Mouse (Mus musculus) gastrocnemius, postnatal 25 days (tissue): ENCODE measurements around the gene Gna14. TPM values are rescaled to one million over a fixed set of nuclear protein-coding genes. Genes with fewer than 3 reads are reported as not detected.

Experiments
- DNase-seq: peaks from one replicate; pipeline ENCODE4 v3.0.0; 2022
- total RNA-seq, 2 experiments: library from RNA; stranded (reverse); gene quantifications; 1 replicate in 1 of 2; 2 replicates in 1 of 2; pipeline ENCODE4 v1.2.3; 2021

Gene Gna14
- total RNA-seq, 2 experiments from 2014 or later = 0.32 to 0.64 TPM

- DNase-seq = no peak
These were observed 75.5 kb downstream of the Gna14 start for GRCm38 (mm10) chr19:16511081-16511420.

GRCm38 (mm10) chr19:16514201-16514600 is 78.6 kb downstream of the Gna14 start:
- no peak for DNase-seq

GRCm38 (mm10) chr19:16518569-16518968 is 83.0 kb downstream of the Gna14 start:
- DNase-seq = no peak

- no peak for DNase-seq
These were observed 85.0 kb downstream of the Gna14 start for GRCm38 (mm10) chr19:16520608-16521007.

- no peak for DNase-seq
These were observed 90.8 kb downstream of the Gna14 start for GRCm38 (mm10) chr19:16526302-16526880.

- no peak for DNase-seq
These were observed 91.5 kb downstream of the Gna14 start for GRCm38 (mm10) chr19:16527031-16527430.

GRCm38 (mm10) chr19:16528225-16528828 is 92.8 kb downstream of the Gna14 start:
- DNase-seq = no peak

GRCm38 (mm10) chr19:16529293-16529920 is 93.8 kb downstream of the Gna14 start:
- no peak for DNase-seq

- no peak for DNase-seq
These were observed 94.4 kb downstream of the Gna14 start for GRCm38 (mm10) chr19:16529999-16530398.

- DNase-seq = no peak
These were observed 98.7 kb downstream of the Gna14 start for GRCm38 (mm10) chr19:16534311-16534710.

GRCm38 (mm10) chr19:16538416-16538815 is 102.9 kb downstream of the Gna14 start:
- no peak for DNase-seq

- DNase-seq = no peak
These were observed 108.1 kb downstream of the Gna14 start for GRCm38 (mm10) chr19:16543688-16544087.

- DNase-seq = no peak
These were observed 121.4 kb downstream of the Gna14 start for GRCm38 (mm10) chr19:16556988-16557387.

- DNase-seq = no peak
These were observed 122.4 kb downstream of the Gna14 start for GRCm38 (mm10) chr19:16557971-16558370.

- DNase-seq = no peak
These were observed 123.0 kb downstream of the Gna14 start for GRCm38 (mm10) chr19:16558570-16558969.

GRCm38 (mm10) chr19:16559243-16559896 is 123.8 kb downstream of the Gna14 start:
- no peak for DNase-seq

GRCm38 (mm10) chr19:16562676-16563075 is 127.1 kb downstream of the Gna14 start:
- DNase-seq = no peak

GRCm38 (mm10) chr19:16576790-16577189 is 141.2 kb downstream of the Gna14 start:
- DNase-seq = no peak

- no peak for DNase-seq
These were observed 144.2 kb downstream of the Gna14 start for GRCm38 (mm10) chr19:16579656-16580260.

GRCm38 (mm10) chr19:16580501-16580900 is 144.9 kb downstream of the Gna14 start:
- no peak for DNase-seq

GRCm38 (mm10) chr19:16584546-16584945 is 149.0 kb downstream of the Gna14 start:
- no peak for DNase-seq

- DNase-seq = no peak
These were observed 149.8 kb downstream of the Gna14 start for GRCm38 (mm10) chr19:16585379-16585778.
